ENCODE assay signal across 20 mouse cellular contexts in genomic region chr13:88879960-88880359, GRCm38 (mm10). TPM values are rescaled to one million over a fixed set of nuclear protein-coding genes. Genes with fewer than 3 reads are reported as not detected.
DNase-seq lines count a peak whose midpoint lies in the region; ATAC-seq and TF ChIP-seq lines count a peak whose summit lies in the region.
"Had no signal": no experiment of that assay in that cellular context is flagged by ENCODE, and none has a peak within 500 bp of the region (broad histone marks: within the 10 kb centered on the region; RNA-seq: fewer than 3 reads in every experiment).

No protein-coding gene starts in this region.

- DNase-seq in intestine, embryonic 14.5 days (ENCODE audit: low spot score) = no peak
- no peak for DNase-seq in kidney, postnatal 4 days
- no peak for DNase-seq in lung, adult 2 months
- DNase-seq in spleen, postnatal 4 days (ENCODE audit: low spot score in 2 of 2) = no peak
- DNase-seq: adrenal gland, postnatal 10 days; cerebellum, adult 11 months; cerebellum, adult 8-10 months; cerebellum, postnatal 14 days; embryo, embryonic 11 days; gastrocnemius, postnatal 10 days; heart, adult 18-20 months; heart, postnatal 10 days; heart, postnatal 4 days had no signal

- no peak overlapping the region for H3K27ac ChIP-seq in intestine, embryonic 14.5 days (ENCODE audit: low read depth)
- H3K27ac ChIP-seq in intestine, embryonic 16.5 days (ENCODE audit: low read length) = no peak overlapping the region
- H3K27ac ChIP-seq in kidney, embryonic 16.5 days (ENCODE audit: low read length) = no peak overlapping the region
- H3K27ac ChIP-seq in lung, embryonic 15.5 days = no peak overlapping the region
- H3K27ac ChIP-seq: embryonic facial prominence, embryonic 12.5 days; forebrain, embryonic 12.5 days; heart, embryonic 10.5 days had no signal

- H3K4me1 ChIP-seq in intestine, embryonic 14.5 days (replicated peaks; ENCODE audit: control insufficient read depth, insufficient read depth, low read length) = no peaks in the 10 kb centered on the region
- no peaks in the 10 kb centered on the region for H3K4me1 ChIP-seq in intestine, embryonic 16.5 days (ENCODE audit: control insufficient read depth, insufficient read depth, low read length)
- no peaks in the 10 kb centered on the region for H3K4me1 ChIP-seq in kidney, embryonic 16.5 days (ENCODE audit: insufficient read depth, low read length)
- no peaks in the 10 kb centered on the region for H3K4me1 ChIP-seq in lung, embryonic 15.5 days
- H3K4me1 ChIP-seq in lung, adult 2 months (ENCODE audit: control insufficient read depth, insufficient read depth, low read length) = no peaks in the 10 kb centered on the region
- H3K4me1 ChIP-seq: embryonic facial prominence, embryonic 12.5 days; forebrain, embryonic 12.5 days; heart, embryonic 10.5 days had no signal

- no peak for TF ChIP-seq POLR2A in lung, adult 2 months (IDR thresholded peaks at IDR 0.05; ENCODE audit: borderline replicate concordance, extremely low read depth, low read depth, low read length)

- H3K4me3 ChIP-seq in intestine, embryonic 14.5 days (ENCODE audit: low read depth, low read length) = no peak overlapping the region
- H3K4me3 ChIP-seq in intestine, embryonic 16.5 days (ENCODE audit: low read length) = no peak overlapping the region
- no peak overlapping the region for H3K4me3 ChIP-seq in kidney, embryonic 16.5 days (ENCODE audit: low read length)
- H3K4me3 ChIP-seq in lung, embryonic 15.5 days = no peak overlapping the region
- no peak overlapping the region for H3K4me3 ChIP-seq in lung, adult 2 months (replicated peaks; ENCODE audit: extremely low read depth, low read depth, low read length)
- H3K4me3 ChIP-seq: embryonic facial prominence, embryonic 12.5 days; forebrain, embryonic 12.5 days; heart, embryonic 10.5 days had no signal

- no peak overlapping the region for H3K4me2 ChIP-seq in intestine, embryonic 14.5 days (ENCODE audit: low read length)
- no peak overlapping the region for H3K4me2 ChIP-seq in intestine, embryonic 16.5 days (ENCODE audit: low read depth, low read length)
- H3K4me2 ChIP-seq in kidney, embryonic 16.5 days (replicated peaks; ENCODE audit: low read depth, low read length) = no peak overlapping the region
- H3K4me2 ChIP-seq in lung, embryonic 15.5 days = no peak overlapping the region
- H3K4me2 ChIP-seq: embryonic facial prominence, embryonic 12.5 days; forebrain, embryonic 12.5 days had no signal

- ATAC-seq in intestine, embryonic 14.5 days (replicated peaks; ENCODE audit: low FRiP score, low TSS enrichment, low read depth) = peak; percentile 15; the same call in 1 of the 2 replicates
- ATAC-seq in intestine, embryonic 16.5 days = no peak
- peak; percentile 74; the same call in 1 of the 2 replicates for ATAC-seq in kidney, embryonic 16.5 days (ENCODE audit: low FRiP score, low TSS enrichment)
- ATAC-seq in lung, embryonic 15.5 days (ENCODE audit: borderline replicate concordance, extremely low read depth, low FRiP score, low TSS enrichment) = 0 out of 2 replicates have a peak, but pooled peaks have one; percentile 27
- ATAC-seq: forebrain, embryonic 16.5 days had no signal

- no peaks in the 10 kb centered on the region for H3K27me3 ChIP-seq in intestine, embryonic 14.5 days (replicated peaks; ENCODE audit: control insufficient read depth, insufficient read depth, low read length)
- H3K27me3 ChIP-seq in intestine, embryonic 16.5 days (replicated peaks; ENCODE audit: control insufficient read depth, insufficient read depth, low read length) = no peaks in the 10 kb centered on the region
- H3K27me3 ChIP-seq in kidney, embryonic 16.5 days (ENCODE audit: insufficient read depth, low read length) = no peaks in the 10 kb centered on the region
- no peaks in the 10 kb centered on the region for H3K27me3 ChIP-seq in lung, embryonic 15.5 days
- H3K27me3 ChIP-seq: embryonic facial prominence, embryonic 12.5 days; forebrain, embryonic 12.5 days had no signal

- no peak for TF ChIP-seq CTCF in lung, adult 2 months (IDR thresholded peaks at IDR 0.05; ENCODE audit: insufficient read depth, low read length)

- H3K9me3 ChIP-seq in intestine, embryonic 14.5 days (ENCODE audit: control insufficient read depth, low read length) = no peaks in the 10 kb centered on the region
- H3K9me3 ChIP-seq in intestine, embryonic 16.5 days (ENCODE audit: control insufficient read depth, low read length) = no peaks in the 10 kb centered on the region
- H3K9me3 ChIP-seq in kidney, embryonic 16.5 days (ENCODE audit: low read length) = no peaks in the 10 kb centered on the region
- H3K9me3 ChIP-seq in lung, embryonic 15.5 days = no peaks in the 10 kb centered on the region
- H3K9me3 ChIP-seq: embryonic facial prominence, embryonic 12.5 days; forebrain, embryonic 12.5 days; heart, embryonic 10.5 days had no signal

- no peaks in the 10 kb centered on the region for H3K36me3 ChIP-seq in intestine, embryonic 14.5 days (ENCODE audit: control insufficient read depth, insufficient read depth, low read length)
- H3K36me3 ChIP-seq in intestine, embryonic 16.5 days (ENCODE audit: control insufficient read depth, insufficient read depth, low read length) = no peaks in the 10 kb centered on the region
- H3K36me3 ChIP-seq in kidney, embryonic 16.5 days (ENCODE audit: insufficient read depth, low read length) = no peaks in the 10 kb centered on the region
- H3K36me3 ChIP-seq in lung, embryonic 15.5 days = no peaks in the 10 kb centered on the region
- H3K36me3 ChIP-seq: embryonic facial prominence, embryonic 12.5 days; forebrain, embryonic 12.5 days; heart, embryonic 10.5 days had no signal

- 51% methylated on average over 2 of the region's 2 CpGs for WGBS in intestine, embryonic 14.5 days
- 57% methylated on average over 2 of the region's 2 CpGs for WGBS in intestine, embryonic 16.5 days
- WGBS in kidney, embryonic 16.5 days = 30% methylated on average over 2 of the region's 2 CpGs
- WGBS in lung, embryonic 15.5 days = 61% methylated on average over 2 of the region's 2 CpGs
- 48% methylated on average over 2 of the region's 2 CpGs for WGBS in lung, adult 2 months

- no peak overlapping the region for H3K9ac ChIP-seq in intestine, embryonic 14.5 days (ENCODE audit: low read length)
- no peak overlapping the region for H3K9ac ChIP-seq in intestine, embryonic 16.5 days (ENCODE audit: low read depth, low read length)
- H3K9ac ChIP-seq in kidney, embryonic 16.5 days (replicated peaks; ENCODE audit: low read length) = no peak overlapping the region
- H3K9ac ChIP-seq in lung, embryonic 15.5 days = no peak overlapping the region
- H3K9ac ChIP-seq: embryonic facial prominence, embryonic 12.5 days; forebrain, embryonic 12.5 days had no signal

RNA-seq across cellular contexts. Expression of gene Edil3, which starts 58.7 kb away (rescaled TPM):
- polyA plus RNA-seq in intestine, embryonic 14.5 days (2014; fragmentation: Nextera tagmentation; extraction: Ambion mirVana) = 12.9 and 16.4 TPM in 2 replicates
- polyA plus RNA-seq in intestine, embryonic 16.5 days (2015; fragmentation: Nextera tagmentation; extraction: Ambion mirVana) = 5.7 and 6.2 TPM in 2 replicates
- 5.6 and 6.1 TPM in 2 replicates for polyA plus RNA-seq in kidney, embryonic 16.5 days (2015; fragmentation: Nextera tagmentation; extraction: Ambion mirVana)
- polyA plus RNA-seq in lung, embryonic 15.5 days (2015; fragmentation: Nextera tagmentation; extraction: Ambion mirVana) = 7.5 and 8.7 TPM in 2 replicates
- 2.7 and 3.8 TPM in 2 replicates for polyA plus RNA-seq in lung, adult 2 months (2012; rRNA removed)
